In genomic region chr12:69556221-69556861, GRCm38 (mm10) we compare ENCODE assay signal across 8 mouse cellular contexts. TPM values are rescaled to one million over a fixed set of nuclear protein-coding genes. Genes with fewer than 3 reads are reported as not detected.
DNase-seq lines count a peak whose midpoint lies in the region; ATAC-seq lines count a peak whose summit lies in the region.

No protein-coding gene starts in this region.

- no peak overlapping the region for H3K4me3 ChIP-seq in midbrain, embryonic 10.5 days
- H3K4me3 ChIP-seq in midbrain, embryonic 11.5 days (ENCODE audit: low read depth, low read length) = no peak overlapping the region
- no peak overlapping the region for H3K4me3 ChIP-seq in limb, embryonic 15.5 days
- no peak overlapping the region for H3K4me3 ChIP-seq in stomach, embryonic 15.5 days (replicated peaks)

- DNase-seq in midbrain, embryonic 10.5 days (ENCODE audit: low spot score) = peak; percentile 17
- no peak for DNase-seq in midbrain, embryonic 11.5 days (ENCODE audit: low spot score, missing footprints)
- peak; percentile 63 for DNase-seq in fibroblast of lung, adult 2 months (ENCODE audit: low read depth)
- DNase-seq in layer of hippocampus, postnatal 25 days (ENCODE audit: extremely low spot score in 1 of 2, low spot score in 1 of 2) = no peak
- no peak for DNase-seq in heart, adult 18-20 months
- no peak for DNase-seq in right cerebral cortex, adult 2 months (ENCODE audit: low spot score in 2 of 2)

- H3K9me3 ChIP-seq in midbrain, embryonic 10.5 days (replicated peaks) = no peaks in the 10 kb centered on the region
- H3K9me3 ChIP-seq in midbrain, embryonic 11.5 days (ENCODE audit: control insufficient read depth, low read length) = no peaks in the 10 kb centered on the region; the same call in 1 of the 2 replicates
- H3K9me3 ChIP-seq in limb, embryonic 15.5 days = no peaks in the 10 kb centered on the region
- H3K9me3 ChIP-seq in stomach, embryonic 15.5 days = no peaks in the 10 kb centered on the region

- WGBS in midbrain, embryonic 10.5 days = 68% methylated on average over 6 of the region's 6 CpGs
- WGBS in midbrain, embryonic 11.5 days = 56% methylated on average over 6 of the region's 6 CpGs
- 27% methylated on average over 6 of the region's 6 CpGs for WGBS in limb, embryonic 15.5 days
- 52% methylated on average over 6 of the region's 6 CpGs for WGBS in stomach, embryonic 15.5 days

- H3K27ac ChIP-seq in midbrain, embryonic 10.5 days (replicated peaks) = peak overlapping the region; percentile 35; the same call in 1 of the 2 replicates
- H3K27ac ChIP-seq in midbrain, embryonic 11.5 days (ENCODE audit: low read depth, low read length) = no peak overlapping the region
- H3K27ac ChIP-seq in limb, embryonic 15.5 days = peak overlapping the region; percentile 77
- H3K27ac ChIP-seq in stomach, embryonic 15.5 days = 0 out of 2 replicates have a peak overlapping the region, but pooled peaks have one; percentile 11

- H3K36me3 ChIP-seq in midbrain, embryonic 10.5 days = no peaks in the 10 kb centered on the region
- no peaks in the 10 kb centered on the region for H3K36me3 ChIP-seq in midbrain, embryonic 11.5 days (ENCODE audit: control insufficient read depth, insufficient read depth, low read length)
- H3K36me3 ChIP-seq in limb, embryonic 15.5 days = no peaks in the 10 kb centered on the region
- no peaks in the 10 kb centered on the region for H3K36me3 ChIP-seq in stomach, embryonic 15.5 days

- H3K4me1 ChIP-seq in midbrain, embryonic 10.5 days = peaks cover 11% of the 10 kb centered on the region
- H3K4me1 ChIP-seq in midbrain, embryonic 11.5 days (ENCODE audit: control insufficient read depth, insufficient read depth, low read length) = peaks cover 2% of the 10 kb centered on the region; the same call in 1 of the 2 replicates
- H3K4me1 ChIP-seq in limb, embryonic 15.5 days = peaks cover 12% of the 10 kb centered on the region
- no peaks in the 10 kb centered on the region for H3K4me1 ChIP-seq in stomach, embryonic 15.5 days

- H3K27me3 ChIP-seq in midbrain, embryonic 10.5 days (ENCODE audit: low read depth, poor library complexity, severe bottlenecking) = no peaks in the 10 kb centered on the region
- no peaks in the 10 kb centered on the region for H3K27me3 ChIP-seq in midbrain, embryonic 11.5 days (ENCODE audit: control insufficient read depth, insufficient read depth, low read length)
- no peaks in the 10 kb centered on the region for H3K27me3 ChIP-seq in limb, embryonic 15.5 days
- no peaks in the 10 kb centered on the region for H3K27me3 ChIP-seq in stomach, embryonic 15.5 days (replicated peaks)

- H3K4me2 ChIP-seq in midbrain, embryonic 11.5 days = no peak overlapping the region
- H3K4me2 ChIP-seq in limb, embryonic 15.5 days = no peak overlapping the region
- H3K4me2 ChIP-seq in stomach, embryonic 15.5 days = no peak overlapping the region

- no peak for ATAC-seq in midbrain, embryonic 11.5 days (ENCODE audit: low FRiP score)
- peak; percentile 35; the same call in 1 of the 2 replicates for ATAC-seq in limb, embryonic 15.5 days (ENCODE audit: insufficient number of reproducible peaks, low FRiP score, low TSS enrichment, low read depth)
- ATAC-seq in stomach, embryonic 15.5 days (ENCODE audit: insufficient read depth, low FRiP score, low read depth) = no peak; the same call in 1 of the 2 replicates

- no peak overlapping the region for H3K9ac ChIP-seq in midbrain, embryonic 11.5 days (ENCODE audit: low read length)
- no peak overlapping the region for H3K9ac ChIP-seq in limb, embryonic 15.5 days
- H3K9ac ChIP-seq in stomach, embryonic 15.5 days = no peak overlapping the region

RNA-seq across cellular contexts. Expression of gene Vcpkmt, which starts 26.5 kb away (rescaled TPM):
- 20.1 and 21.4 TPM in 2 replicates for polyA plus RNA-seq in midbrain, embryonic 10.5 days (2016; fragmentation: Nextera tagmentation; extraction: Ambion mirVana)
- 16.4 and 17.8 TPM in 2 replicates for polyA plus RNA-seq in midbrain, embryonic 11.5 days (2014; fragmentation: Nextera tagmentation; extraction: Ambion mirVana)
- 29.4 TPM in 2 replicates for polyA plus RNA-seq in limb, embryonic 15.5 days (2015; fragmentation: Nextera tagmentation; extraction: Ambion mirVana)
- polyA plus RNA-seq in stomach, embryonic 15.5 days (2015; fragmentation: Nextera tagmentation; extraction: Ambion mirVana) = 27.5 and 29.7 TPM in 2 replicates
- 10 to 100 TPM; 19.9 to 21.2 TPM for total RNA-seq in layer of hippocampus, postnatal 25 days (2021)
- 1 to 10 TPM; 4.2 to 4.8 TPM for total RNA-seq in heart, adult 18-20 months (2021)

Comparison
In these comparisons a context has a peak if more than half of its experiments do, and no peak if none do; other contexts are left out.
1. DNase-seq: peak in midbrain, embryonic 10.5 days (single experiment) and fibroblast of lung, adult 2 months (single experiment); none in midbrain, embryonic 11.5 days (single experiment), layer of hippocampus, postnatal 25 days (0 of 2), heart, adult 18-20 months (0 of 2) and right cerebral cortex, adult 2 months (0 of 2).